Mouse (Mus musculus) macrophage (primary cell): Measurements from ENCODE around the gene 4933427I04Rik. TPM values are rescaled to one million over a fixed set of nuclear protein-coding genes. Genes with fewer than 3 reads are reported as not detected.

Experiments used
- H3K27ac ChIP-seq: fragments of 350-480 bp; formaldehyde crosslinking; 2 replicates; pipeline ENCODE4 v1.9.0; 2021
- H3K36me3 ChIP-seq: fragments of 350-480 bp; formaldehyde crosslinking; 2 replicates; pipeline ENCODE4 v1.9.0; 2021; ENCODE audit errors: inconsistent target
- H3K4me3 ChIP-seq: fragments of 350-480 bp; formaldehyde crosslinking; 2 replicates; pipeline ENCODE4 v1.9.0; 2021; ENCODE audit errors: inconsistent target
- H3K79me2 ChIP-seq: fragments of 350-480 bp; formaldehyde crosslinking; 2 replicates; pipeline ENCODE4 v1.9.0; 2021; ENCODE audit errors: inconsistent target
- WGBS: methylation state at CpG from one replicate; pipeline ENCODE4 v1.1.7; 2026; ENCODE audit warnings: inconsistent platforms; ENCODE audit not compliant: missing documents; 5-methylcytosine and 5-hydroxymethylcytosine counted together
- polyA plus RNA-seq: library from polyadenylated mRNA; stranded (reverse); fragments of 250-400 nt; gene quantifications from 3 replicates; pipeline ENCODE4 v1.2.4, GENCODE M21; 2018; ENCODE audit warnings: inconsistent platforms
- total RNA-seq, 78 experiments: library from RNA; depleted of rRNA; stranded (reverse); fragments of 250-400 nt; gene quantifications; 1 replicate in 9 of 78; 2 replicates in 24 of 78; 3 replicates in 43 of 78; 4 replicates in 2 of 78; pipeline ENCODE4 v1.2.4; 2018; ENCODE audit warnings: inconsistent platforms in 56 of 78

The 4933427I04Rik gene
- not detected for total RNA-seq (2018; cell fraction: chromatin; rRNA removed)
- not detected for total RNA-seq (2018; cell fraction: cytosol; rRNA removed)
- total RNA-seq (2018; cell fraction: nucleus; rRNA removed): not detected
- not detected in 3 replicates for polyA plus RNA-seq

DNA sequence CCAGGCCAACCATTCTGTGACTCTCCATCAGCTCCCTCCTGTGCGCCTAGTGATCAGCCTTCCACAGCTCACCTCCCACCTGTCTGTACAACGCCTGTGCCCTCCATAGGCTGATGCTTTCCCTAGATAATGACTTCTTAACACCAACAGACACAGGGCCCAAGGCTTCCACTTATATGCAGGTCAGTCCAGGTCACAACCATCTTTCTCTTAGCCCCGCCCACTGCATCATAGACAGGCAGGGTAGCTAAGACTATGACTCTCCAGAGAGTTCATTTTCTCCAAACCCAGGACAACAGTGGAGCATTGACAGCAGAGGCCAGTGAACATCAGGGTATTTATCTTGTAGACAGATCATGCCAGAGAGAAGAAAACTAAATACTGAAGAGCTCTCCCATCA is at the start of gene 4933427I04Rik:
Gene 4933427I04Rik, plus strand, starts transcription at position 301 of the 400 bp plus-strand sequence.
- Histone ChIP-seq H3K4me3 (no peak within 1 kb of the TSS), H3K79me2 (no peaks in the 10 kb centered on the region), H3K27ac (no peak within 1 kb of the TSS), H3K36me3 (no peaks in the 10 kb centered on the region)
- WGBS: 91% methylated on average over 3 of the region's 3 CpGs

GRCm38 (mm10) chr4:123810475-123811295 is 48.8 kb upstream of the 4933427I04Rik start:
- WGBS: 89% methylated on average over 12 of the region's 12 CpGs

DNA sequence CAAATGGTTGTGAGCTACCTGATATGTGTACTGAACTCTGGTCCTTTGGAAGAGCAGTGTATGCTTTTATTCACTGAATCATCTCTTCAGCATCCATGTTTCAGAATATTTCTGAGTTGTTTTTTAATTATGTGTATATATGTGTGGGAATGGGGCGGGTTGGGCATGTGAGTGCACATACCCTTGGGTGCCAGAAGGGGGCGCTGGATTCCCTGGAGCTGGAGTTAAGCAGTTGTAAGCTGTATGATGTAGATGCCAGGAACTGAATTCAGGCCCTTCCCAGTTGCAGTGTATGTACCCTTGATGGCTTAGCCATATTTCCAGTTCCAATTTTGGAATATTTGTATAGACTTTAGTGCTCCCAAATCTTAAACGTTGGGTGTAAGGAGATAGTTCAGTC is 47.0 kb upstream of the 4933427I04Rik start:
- no peaks in the 10 kb centered on the region for H3K36me3 ChIP-seq
- H3K27ac ChIP-seq: no peak overlapping the region
- WGBS: 88% methylated on average over 3 of the region's 3 CpGs
- no peak overlapping the region for H3K4me3 ChIP-seq
- no peaks in the 10 kb centered on the region for H3K79me2 ChIP-seq

More at GRCm38 (mm10) chr4:123810475-123811295, 48.8 kb upstream of the 4933427I04Rik start:
- no peak overlapping the region for H3K4me3 ChIP-seq
- H3K36me3 ChIP-seq: no peaks in the 10 kb centered on the region
- no peak overlapping the region for H3K27ac ChIP-seq
- H3K79me2 ChIP-seq: no peaks in the 10 kb centered on the region

DNA sequence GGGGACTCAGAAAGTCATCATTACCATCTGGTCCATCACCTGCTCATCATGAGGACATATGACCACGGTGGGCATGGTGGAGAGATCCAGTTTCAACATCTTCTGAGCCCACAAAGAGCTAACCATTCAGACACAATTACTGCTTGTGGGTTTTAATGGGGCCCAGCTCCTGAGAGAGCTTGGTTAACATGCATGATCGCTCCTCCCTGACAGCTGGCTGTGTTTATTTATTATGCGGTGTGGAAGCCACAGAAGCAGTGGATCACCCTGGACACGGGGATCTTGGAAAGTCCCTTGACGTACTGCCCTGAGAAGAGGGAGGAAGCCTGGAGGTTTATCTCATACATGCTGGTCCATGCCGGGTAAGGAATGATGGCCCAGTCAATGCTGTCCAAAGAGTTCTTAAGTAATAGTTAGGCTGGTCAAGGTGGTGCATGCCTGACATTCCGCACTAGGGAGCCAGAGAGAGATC is 45.4 kb upstream of the 4933427I04Rik start:
- 84% methylated on average over 6 of the region's 7 CpGs for WGBS
- H3K79me2 ChIP-seq: no peaks in the 10 kb centered on the region
- H3K4me3 ChIP-seq: no peak overlapping the region
- no peak overlapping the region for H3K27ac ChIP-seq
- no peaks in the 10 kb centered on the region for H3K36me3 ChIP-seq

DNA sequence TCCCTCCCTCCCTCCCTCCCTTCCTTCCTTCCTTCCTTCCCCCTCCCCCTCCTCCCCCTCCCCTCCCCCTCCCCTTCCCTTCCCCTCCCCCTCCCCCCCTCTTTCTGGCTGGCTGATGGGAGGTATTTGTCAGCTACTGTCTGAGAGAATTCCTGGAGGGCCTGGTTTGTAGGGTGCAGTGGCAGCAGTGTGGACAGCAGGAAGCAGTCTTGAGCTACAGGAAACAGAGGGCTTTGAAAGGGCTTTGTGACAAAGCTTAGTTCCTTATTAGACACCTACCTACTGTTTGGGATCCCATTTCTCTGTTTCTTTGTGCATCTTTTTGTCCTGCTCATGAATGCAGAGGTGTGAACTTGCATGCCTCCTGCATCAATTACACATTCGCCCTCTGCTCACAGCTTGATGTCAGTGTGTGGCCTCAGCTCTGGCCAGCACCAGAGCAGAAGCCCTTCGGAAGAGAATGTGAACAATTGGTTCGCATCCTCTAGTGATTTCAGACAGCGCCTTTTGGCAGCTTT is 40.3 kb upstream of the 4933427I04Rik start:
- 90% methylated on average over 4 of the region's 4 CpGs for WGBS
- Histone ChIP-seq H3K36me3 (no peaks in the 10 kb centered on the region), H3K4me3 (no peak overlapping the region), H3K27ac (no peak overlapping the region), H3K79me2 (no peaks in the 10 kb centered on the region)

DNA sequence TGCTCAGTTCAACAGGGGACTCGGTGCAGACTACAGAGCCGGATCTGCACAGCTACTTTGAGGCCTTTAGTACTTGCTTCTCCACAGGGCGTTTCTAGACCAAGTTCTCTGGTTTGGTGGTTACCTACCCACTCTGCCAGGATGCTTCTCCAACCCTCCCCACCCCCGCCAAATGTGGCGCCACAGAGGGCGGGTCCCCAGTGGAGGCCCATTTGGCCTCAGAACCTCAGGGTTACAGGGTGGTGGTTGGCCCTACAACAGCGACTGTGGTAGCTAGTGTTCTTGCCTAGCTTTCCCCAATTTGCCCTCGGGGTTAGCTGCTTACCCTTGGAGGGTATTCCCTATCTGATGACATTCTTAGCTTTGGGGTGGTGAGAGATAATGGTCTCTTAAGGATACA is 17.4 kb upstream of the 4933427I04Rik start:
- Histone ChIP-seq H3K27ac (no peak overlapping the region), H3K79me2 (no peaks in the 10 kb centered on the region), H3K4me3 (no peak overlapping the region), H3K36me3 (no peaks in the 10 kb centered on the region)
- WGBS: 83% methylated on average over 8 of the region's 8 CpGs

DNA sequence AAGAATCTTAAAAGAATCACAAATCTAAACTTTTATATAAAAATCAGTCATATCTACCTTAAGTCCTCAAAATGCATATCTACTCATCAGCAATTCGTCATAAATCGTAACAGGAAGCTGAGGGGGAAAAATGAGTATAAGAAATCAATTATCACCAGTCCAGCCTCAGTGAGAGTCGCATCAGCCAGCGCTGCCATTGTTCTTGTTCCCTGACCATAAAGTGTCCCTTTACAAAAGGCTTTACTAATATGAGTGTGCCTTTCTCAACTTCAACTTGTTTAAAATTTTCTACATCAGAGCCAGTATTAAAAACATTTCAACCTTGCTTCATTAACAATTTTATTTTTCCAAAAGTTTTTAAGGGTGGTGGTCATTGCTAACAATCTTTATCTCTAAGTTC is 2.6 kb upstream of the 4933427I04Rik start:
- Histone ChIP-seq H3K79me2 (no peaks in the 10 kb centered on the region), H3K27ac (no peak overlapping the region), H3K36me3 (no peaks in the 10 kb centered on the region), H3K4me3 (no peak overlapping the region)
- WGBS: 67% methylated on average over 4 of the region's 4 CpGs

GRCm38 (mm10) chr4:123858090-123858489 is 1.4 kb upstream of the 4933427I04Rik start:
- Histone ChIP-seq H3K36me3 (no peaks in the 10 kb centered on the region), H3K79me2 (no peaks in the 10 kb centered on the region), H3K4me3 (no peak overlapping the region), H3K27ac (no peak overlapping the region)
- 85% methylated on average over 7 of the region's 7 CpGs for WGBS

- Histone ChIP-seq H3K27ac (no peak overlapping the region), H3K4me3 (no peak overlapping the region), H3K36me3 (no peaks in the 10 kb centered on the region), H3K79me2 (no peaks in the 10 kb centered on the region)
- 56% methylated on average over 2 of the region's 2 CpGs for WGBS
Observed at GRCm38 (mm10) chr4:123859803-123860202, 324 bp downstream of the 4933427I04Rik start.

DNA sequence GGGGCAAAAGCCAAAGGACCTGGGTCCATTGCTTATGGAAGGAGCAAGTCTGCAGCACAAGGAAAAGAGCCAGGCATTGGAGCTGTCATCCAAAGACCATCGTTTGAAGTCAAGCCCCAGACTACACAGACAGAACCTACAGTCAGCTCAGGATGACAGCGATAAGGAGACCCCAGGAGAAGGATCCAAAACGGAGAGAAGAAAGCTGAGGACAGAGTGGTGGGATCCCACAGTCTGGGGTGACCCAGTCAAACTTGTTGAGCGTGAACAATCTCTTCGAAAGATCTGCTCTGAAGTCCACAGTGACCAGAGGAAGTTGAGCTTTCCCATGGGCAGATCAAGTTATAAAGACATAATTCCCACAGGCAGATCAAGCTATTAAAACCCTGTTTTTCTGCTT is 1.1 kb downstream of the 4933427I04Rik start:
- Histone ChIP-seq H3K4me3 (no peak overlapping the region), H3K36me3 (no peaks in the 10 kb centered on the region), H3K27ac (no peak overlapping the region), H3K79me2 (no peaks in the 10 kb centered on the region)
- WGBS: 81% methylated on average over 5 of the region's 5 CpGs

DNA sequence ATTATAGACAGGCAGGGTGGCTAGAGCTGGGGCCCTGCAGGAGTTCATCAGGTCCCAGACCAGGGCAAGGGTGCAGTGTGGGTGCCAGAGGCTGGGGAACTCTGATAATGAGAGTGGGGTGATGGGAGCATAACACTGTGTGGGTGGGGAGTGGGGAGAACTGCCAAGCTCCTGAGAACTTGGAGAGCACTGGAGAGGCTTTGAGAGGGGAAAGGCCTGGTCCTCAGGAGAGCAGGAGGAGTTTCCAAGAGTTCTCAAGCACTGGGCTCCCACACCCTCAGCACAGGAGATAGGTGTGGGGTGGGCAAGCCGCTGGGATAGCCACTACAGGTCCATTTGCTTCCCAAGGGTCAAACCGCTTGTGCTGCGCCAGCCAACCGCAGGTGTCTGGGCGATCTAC is 34.2 kb downstream of the 4933427I04Rik start:
- no peak overlapping the region for H3K27ac ChIP-seq
- no peak overlapping the region for H3K4me3 ChIP-seq
- H3K36me3 ChIP-seq: no peaks in the 10 kb centered on the region
- H3K79me2 ChIP-seq: no peaks in the 10 kb centered on the region
- WGBS: 86% methylated on average over 4 of the region's 5 CpGs

DNA sequence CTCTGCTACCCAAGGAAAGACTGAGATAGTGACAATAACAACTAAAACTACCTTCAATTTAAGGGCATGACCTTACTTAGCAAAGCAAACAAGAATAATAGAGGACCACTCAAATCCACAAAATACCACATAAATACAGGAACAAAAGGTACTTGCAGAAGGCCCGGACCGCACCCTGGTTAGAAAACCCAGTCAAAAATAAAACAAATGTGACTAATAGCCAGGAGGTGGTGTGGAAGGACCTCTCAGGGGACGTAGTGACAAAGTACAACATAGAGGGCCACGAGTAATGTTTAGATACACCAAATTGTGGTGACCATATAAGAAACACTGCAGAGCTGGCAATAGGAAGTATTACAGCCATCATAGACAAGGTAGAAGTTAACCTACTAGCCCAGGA is 34.8 kb downstream of the 4933427I04Rik start:
- 91% methylated on average over 4 of the region's 4 CpGs for WGBS
- H3K36me3 ChIP-seq: no peaks in the 10 kb centered on the region
- no peak overlapping the region for H3K4me3 ChIP-seq
- no peak overlapping the region for H3K27ac ChIP-seq
- no peaks in the 10 kb centered on the region for H3K79me2 ChIP-seq

- H3K27ac ChIP-seq: no peak overlapping the region
- no peak overlapping the region for H3K4me3 ChIP-seq
- WGBS: 21% methylated on average over 5 of the region's 5 CpGs
- H3K79me2 ChIP-seq: peaks cover 7% of the 10 kb centered on the region; the same call in 1 of the 2 replicates
- H3K36me3 ChIP-seq: no peaks in the 10 kb centered on the region
Observed at GRCm38 (mm10) chr4:123898696-123899095, 39.2 kb downstream of the 4933427I04Rik start.

- H3K4me3 ChIP-seq: no peak overlapping the region
- no peak overlapping the region for H3K27ac ChIP-seq
- peaks cover 46% of the 10 kb centered on the region for H3K79me2 ChIP-seq
- no peaks in the 10 kb centered on the region; the same call in none of the 2 replicates for H3K36me3 ChIP-seq
- 79% methylated on average over 3 of the region's 3 CpGs for WGBS
Observed at GRCm38 (mm10) chr4:123903432-123903831, 44.0 kb downstream of the 4933427I04Rik start.
